In genomic region chr4:88830523-88830922, GRCm38 (mm10) we compare ENCODE assay signal across 10 mouse cellular contexts. TPM values are rescaled to one million over a fixed set of nuclear protein-coding genes. Genes with fewer than 3 reads are reported as not detected.
DNase-seq lines count a peak whose midpoint lies in the region; ATAC-seq and TF ChIP-seq lines count a peak whose summit lies in the region.
"Had no signal": no experiment of that assay in that cellular context is flagged by ENCODE, and none has a peak within 500 bp of the region (broad histone marks: within the 10 kb centered on the region; RNA-seq: fewer than 3 reads in every experiment).

No protein-coding gene starts in this region.

- H3K27me3 ChIP-seq in cerebellum, adult 2 months (ENCODE audit: control insufficient read depth, insufficient read depth, low read length) = no peaks in the 10 kb centered on the region
- H3K27me3 ChIP-seq: embryonic facial prominence, embryonic 12.5 days had no signal

- ATAC-seq in cerebellum, adult (ENCODE audit: insufficient number of reproducible peaks, low FRiP score, low TSS enrichment) = no peak

- no peak for TF ChIP-seq POLR2A in cerebellum, adult 2 months (IDR thresholded peaks at IDR 0.05; ENCODE audit: borderline replicate concordance, insufficient read depth, low read length)

- H3K27ac ChIP-seq in cerebellum, adult 2 months (ENCODE audit: insufficient read depth, low read length) = no peak overlapping the region
- no peak overlapping the region for H3K27ac ChIP-seq in layer of hippocampus, adult 2 months
- H3K27ac ChIP-seq: embryonic facial prominence, embryonic 12.5 days had no signal

- H3K4me1 ChIP-seq in cerebellum, adult 2 months (ENCODE audit: control insufficient read depth, insufficient read depth, low read length) = no peaks in the 10 kb centered on the region
- H3K4me1 ChIP-seq: embryonic facial prominence, embryonic 12.5 days had no signal

- H3K4me3 ChIP-seq in cerebellum, adult 2 months (replicated peaks; ENCODE audit: insufficient read depth, low read depth, low read length) = no peak overlapping the region
- no peak overlapping the region for H3K4me3 ChIP-seq in layer of hippocampus, adult 2 months
- H3K4me3 ChIP-seq: embryonic facial prominence, embryonic 12.5 days had no signal

- DNase-seq in cerebellum, adult 2 months = no peak
- DNase-seq in layer of hippocampus, adult 2 months (ENCODE audit: low spot score in 2 of 2) = peak in 1 of 2 experiments; percentile 49
- no peak for DNase-seq in layer of hippocampus, adult 9-11 months
- DNase-seq in R1 (ENCODE audit: low read depth, low spot score) = peak; percentile 26
- peak; percentile 11 for DNase-seq in kidney, postnatal 14 days
- peak; percentile 28 for DNase-seq in right cerebral cortex, postnatal 14 days
- DNase-seq in ovary, postnatal 10 days (ENCODE audit: low spot score) = no peak

- WGBS in cerebellum, adult 2 months = 17% methylated on average over 4 of the region's 4 CpGs

- peak; percentile 25; the same call in 1 of the 2 replicates for TF ChIP-seq CTCF in cerebellum, adult 2 months (IDR thresholded peaks at IDR 0.05; ENCODE audit: borderline replicate concordance, insufficient read depth, low read depth, low read length)
- TF ChIP-seq CTCF in layer of hippocampus, adult 2 months (conservative IDR thresholded peaks at IDR 0.05) = peak; percentile 86

RNA-seq across cellular contexts. Expression of gene Ifna6, which starts 3.3 kb away (rescaled TPM):
- polyA plus RNA-seq in cerebellum, adult 2 months (2012; rRNA removed) = not detected in 2 replicates
- not detected for total RNA-seq in layer of hippocampus, adult 2 months (2021)
- polyA plus RNA-seq: embryonic facial prominence, embryonic 12.5 days; neural tube, embryonic 11.5 days had no signal

RNA-seq across cellular contexts. Expression of gene Ifna5, which starts 4.8 kb away (rescaled TPM):
- not detected in 2 replicates for polyA plus RNA-seq in cerebellum, adult 2 months (2012; rRNA removed)
- total RNA-seq in layer of hippocampus, adult 2 months (2021) = not detected
- polyA plus RNA-seq: embryonic facial prominence, embryonic 12.5 days; neural tube, embryonic 11.5 days had no signal

RNA-seq across cellular contexts. Expression of gene Ifna11, which starts 10.8 kb away (rescaled TPM):
- not detected in 2 replicates for polyA plus RNA-seq in cerebellum, adult 2 months (2012; rRNA removed)
- total RNA-seq in layer of hippocampus, adult 2 months (2021) = not detected
- polyA plus RNA-seq: embryonic facial prominence, embryonic 12.5 days; neural tube, embryonic 11.5 days had no signal

RNA-seq across cellular contexts. Expression of gene Ifna4, which starts 11.1 kb away (rescaled TPM):
- not detected in 2 replicates for polyA plus RNA-seq in cerebellum, adult 2 months (2012; rRNA removed)
- total RNA-seq in layer of hippocampus, adult 2 months (2021) = not detected
- polyA plus RNA-seq: embryonic facial prominence, embryonic 12.5 days; neural tube, embryonic 11.5 days had no signal

RNA-seq across cellular contexts. Expression of gene Ifna7, which starts 14.5 kb away (rescaled TPM):
- not detected in 2 replicates for polyA plus RNA-seq in cerebellum, adult 2 months (2012; rRNA removed)
- not detected for total RNA-seq in layer of hippocampus, adult 2 months (2021)
- polyA plus RNA-seq: embryonic facial prominence, embryonic 12.5 days; neural tube, embryonic 11.5 days had no signal

Comparison
In these comparisons a context has a peak if more than half of its experiments do, and no peak if none do; other contexts are left out.
1. DNase-seq: peak in R1 (single experiment), kidney, postnatal 14 days (single experiment) and right cerebral cortex, postnatal 14 days (single experiment); none in cerebellum, adult 2 months (0 of 2), layer of hippocampus, adult 9-11 months (single experiment) and ovary, postnatal 10 days (single experiment).